Mouse (Mus musculus) hematopoietic stem cell, adult 5-6 weeks (primary cell): ENCODE measurements at regions not wholly inside any gene's neighbourhood (a gene's known extent, or its start where the extent isn't known, plus 50 kb on each side); places are given as distances from the start of the nearest gene placed in this dataset.

ENCODE experiments used
- ATAC-seq, 2 experiments: fragments of 125-278 bp in 1 of 2; replicated peaks in 1 of 2; 2 replicates each; pipeline ENCODE4 v1.8.0; 2016 to 2017; ENCODE audit warnings: inconsistent platforms in 2 of 2, mild to moderate bottlenecking in 2 of 2, moderate number of reproducible peaks in 2 of 2, low read depth in 1 of 2, moderate TSS enrichment in 1 of 2; ENCODE audit not compliant: low FRiP score in 2 of 2, poor library complexity in 2 of 2, severe bottlenecking in 2 of 2, insufficient read depth in 1 of 2, low TSS enrichment in 1 of 2

GRCm38 (mm10) chrX:158236206-158236605, 193.1 kb upstream of the Cnksr2 start:
- ATAC-seq, result peak in 1 of 2 experiments; percentile 46; a peak in 2 of 4 replicates

DNA sequence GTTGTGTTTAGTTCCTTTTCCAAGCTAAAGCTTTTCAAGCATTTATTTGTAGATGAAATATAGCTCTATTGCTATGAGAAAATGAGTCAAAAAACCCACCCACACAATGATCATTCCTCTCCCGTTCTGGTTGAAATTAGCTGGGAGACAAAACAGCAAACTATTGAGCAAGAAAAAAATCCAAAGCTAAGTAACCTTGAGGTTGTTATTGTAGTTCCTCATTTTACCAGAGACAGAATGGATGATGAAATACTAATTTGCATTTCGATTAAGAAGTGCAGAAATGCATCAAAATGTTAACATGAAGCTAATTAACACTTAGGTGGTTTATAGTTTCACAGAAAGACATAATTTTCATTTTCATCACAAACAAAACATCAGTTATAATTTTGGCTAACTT, 166.1 kb upstream of the Cnksr2 start:
- ATAC-seq, result no peak

- ATAC-seq, result no peak
These were observed 152.4 kb upstream of the Cnksr2 start for GRCm38 (mm10) chrX:158195536-158195935.

GRCm38 (mm10) chrX:158181486-158181885, 138.4 kb upstream of the Cnksr2 start:
- ATAC-seq, result peak; percentile 27 to 45; a peak in 2 of 4 replicates

- ATAC-seq, result no peak
These were observed 137.3 kb upstream of the Cnksr2 start for GRCm38 (mm10) chrX:158180356-158180755.

DNA sequence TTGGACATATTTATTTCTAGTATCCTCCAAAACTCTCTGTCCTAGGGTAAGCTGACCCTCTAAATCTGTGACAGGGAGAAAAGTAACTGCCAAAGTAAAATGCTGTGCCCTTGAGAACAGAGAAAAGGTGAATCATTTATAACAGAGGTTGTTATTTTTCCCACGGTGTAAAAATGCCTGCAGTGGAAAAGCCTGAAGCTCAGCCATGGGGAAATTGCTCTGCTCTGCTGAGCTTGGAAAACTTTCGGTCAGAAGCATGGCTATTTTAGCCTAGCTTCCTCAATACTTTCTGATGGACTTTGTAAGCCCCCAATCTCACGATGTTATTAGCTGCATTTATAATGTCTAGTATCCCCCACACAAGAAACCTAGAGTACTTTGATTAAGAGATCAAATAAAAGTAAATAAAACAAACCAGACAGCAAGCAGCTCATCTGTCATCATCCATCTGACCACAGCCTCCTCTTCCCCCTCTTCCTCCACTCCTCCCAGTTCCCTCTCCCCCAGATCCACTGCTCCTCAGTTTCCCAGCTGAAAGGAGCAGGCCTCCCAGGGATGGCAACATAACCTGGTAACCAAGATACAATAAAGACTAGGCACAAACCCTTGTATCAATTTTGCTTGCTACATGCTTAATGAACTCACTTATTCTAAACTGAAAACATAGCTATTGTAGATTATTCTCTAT, 92.9 kb upstream of the Cnksr2 start:
- no peak for ATAC-seq

- no peak for ATAC-seq
These were observed 90.4 kb upstream of the Cnksr2 start for GRCm38 (mm10) chrX:158133526-158133925.
